Mouse (Mus musculus) CD4-positive, CD25-positive, alpha-beta regulatory T cell, adult 9 weeks (primary cell): ENCODE measurements around the gene Wscd2. TPM values are rescaled to one million over a fixed set of nuclear protein-coding genes. Genes with fewer than 3 reads are reported as not detected.

Experiments used
- polyA plus RNA-seq: library from polyadenylated mRNA; unstranded; fragments of 100-300 nt; shearing (Covaris generic); gene quantifications from one replicate; pipeline ENCODE4 v1.2.1, GENCODE M21; 2017

The Wscd2 gene
- 1.6 TPM for polyA plus RNA-seq

GRCm38 (mm10) chr5:113490033-113490432 is at the start of gene Wscd2:
Gene Wscd2, plus strand, starts transcription at chr5:113490333.

Other genes starting within 250 kb of the Wscd2 start
- gene Sgsm1, start 179.5 kb upstream of the Wscd2 start, polyA plus RNA-seq, result not detected
- gene Aym1, start 133.0 kb upstream of the Wscd2 start, polyA plus RNA-seq, result not detected
- not detected for gene Cmklr1, start 160.1 kb downstream of the Wscd2 start, polyA plus RNA-seq
- not detected for gene 1700069L16Rik, start 234.4 kb downstream of the Wscd2 start, polyA plus RNA-seq
- 7.1 TPM for gene Ficd, start 245.5 kb downstream of the Wscd2 start, polyA plus RNA-seq